Mouse (Mus musculus) layer of hippocampus, adult 2 months (tissue): Measurements from ENCODE around the gene 0610040J01Rik. TPM values are rescaled to one million over a fixed set of nuclear protein-coding genes. Genes with fewer than 3 reads are reported as not detected.
A peak's percentile ranks its signal among the peaks of the same experiment; 100 is the strongest.

Experiments used
- DNase-seq, 2 experiments: peaks; one replicate each; pipeline ENCODE4 v3.0.0; 2022; ENCODE audit warnings: low spot score in 2 of 2
- H3K27ac ChIP-seq: fragments of 200-600 bp; 2 replicates; pipeline ENCODE4 v1.8.1; 2022
- H3K4me3 ChIP-seq: fragments of 200-600 bp; 2 replicates; pipeline ENCODE4 v1.8.1; 2022; ENCODE audit warnings: mild to moderate bottlenecking
- CTCF ChIP-seq: fragments of 200-600 bp; conservative IDR thresholded peaks from 2 replicates; pipeline ENCODE4 v1.8.1; 2022; ENCODE audit warnings: antibody characterized with exemption, mild to moderate bottlenecking, moderate library complexity
- long read RNA-seq, 2 experiments: library from polyadenylated mRNA; stranded (forward); transcript quantifications; one replicate each; pipeline ENCODE4 v2.0.0; 2021; ENCODE audit warnings: borderline mapping rate in 2 of 2
- total RNA-seq, 2 experiments: library from RNA; stranded (reverse); gene quantifications; 2 replicates each; pipeline ENCODE4 v1.2.3; 2021

0610040J01Rik gene
- 1 to 10 TPM; 2.9 to 4.0 TPM for total RNA-seq
- long read RNA-seq, experiment 1, partial matches to known transcripts: 0 of 5 reads
- long read RNA-seq, experiment 1, other reads (novel, unspliced or antisense): 1 of 5 reads
- long read RNA-seq, experiment 2, transcript 0610040J01Rik-201 (4 exons, 2,008 nt): major isoform, 6 of 7 reads
- long read RNA-seq, experiment 2, partial matches to known transcripts: 0 of 7 reads
- long read RNA-seq, experiment 2, other reads (novel, unspliced or antisense): 1 of 7 reads

DNA sequence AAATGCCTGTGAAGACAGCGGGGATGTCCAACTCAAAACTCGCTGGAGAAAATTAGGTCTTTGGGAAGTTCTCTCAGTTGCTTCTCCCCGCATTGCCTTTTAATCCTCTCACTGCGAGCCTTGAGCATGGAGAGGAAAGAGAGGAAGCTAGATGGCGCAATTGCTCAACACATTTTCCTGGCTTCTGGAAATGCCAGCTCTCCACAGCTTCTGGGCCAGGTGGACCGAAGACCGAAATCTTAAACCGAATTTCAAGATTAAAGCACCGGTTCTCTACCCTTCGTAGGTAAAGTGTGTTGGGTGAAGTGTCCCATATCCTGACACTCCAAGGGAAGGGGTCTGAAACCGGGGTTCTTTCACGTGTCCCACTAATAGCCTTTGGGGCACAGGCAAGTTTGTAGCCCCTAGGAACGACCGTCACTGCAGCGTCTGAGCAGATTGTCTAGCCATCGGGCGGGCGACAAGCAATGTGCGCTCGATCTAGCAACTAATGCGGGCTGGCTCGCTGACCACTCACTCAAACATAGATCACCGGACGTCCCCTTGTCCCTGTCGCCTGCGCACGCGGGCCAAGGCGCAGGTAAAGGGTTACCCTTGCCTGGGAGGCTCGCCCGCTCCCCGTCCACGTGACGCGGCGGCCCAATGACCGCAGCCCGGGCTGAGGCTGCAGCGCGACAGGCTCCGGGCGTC, at the start of gene 0610040J01Rik:
Gene 0610040J01Rik, plus strand, starts transcription at position 545 of the 690 bp plus-strand sequence.
- peak; percentile 62 to 74 for DNase-seq
- TF ChIP-seq CTCF: peak; percentile 87
- H3K4me3 ChIP-seq: peak within 1 kb of the TSS; percentile 70
- H3K27ac ChIP-seq: peak within 1 kb of the TSS; percentile 33; the same call in 1 of the 2 replicates

DNA sequence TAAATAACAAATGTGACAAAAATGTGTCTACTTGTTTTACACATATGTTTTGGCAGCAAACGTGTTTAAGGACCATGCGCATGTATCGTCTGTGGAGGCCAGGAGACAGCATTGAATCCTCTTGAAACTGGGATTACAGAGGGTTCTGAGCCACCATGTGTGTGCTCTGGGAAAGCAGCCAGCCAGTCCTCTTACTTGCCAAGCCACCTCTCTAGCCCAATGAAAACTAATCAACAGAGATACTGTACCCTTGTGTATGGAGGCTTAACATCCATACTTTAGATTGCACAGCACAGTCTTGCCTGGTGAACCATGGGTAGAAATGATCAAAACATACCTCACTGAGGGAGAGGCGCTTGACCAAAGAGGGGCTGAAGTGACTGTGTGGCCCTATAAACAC, 46.3 kb upstream of the 0610040J01Rik start:
- DNase-seq: peak; percentile 11 to 23
- H3K4me3 ChIP-seq: no peak overlapping the region
- no peak for TF ChIP-seq CTCF
- no peak overlapping the region for H3K27ac ChIP-seq

DNA sequence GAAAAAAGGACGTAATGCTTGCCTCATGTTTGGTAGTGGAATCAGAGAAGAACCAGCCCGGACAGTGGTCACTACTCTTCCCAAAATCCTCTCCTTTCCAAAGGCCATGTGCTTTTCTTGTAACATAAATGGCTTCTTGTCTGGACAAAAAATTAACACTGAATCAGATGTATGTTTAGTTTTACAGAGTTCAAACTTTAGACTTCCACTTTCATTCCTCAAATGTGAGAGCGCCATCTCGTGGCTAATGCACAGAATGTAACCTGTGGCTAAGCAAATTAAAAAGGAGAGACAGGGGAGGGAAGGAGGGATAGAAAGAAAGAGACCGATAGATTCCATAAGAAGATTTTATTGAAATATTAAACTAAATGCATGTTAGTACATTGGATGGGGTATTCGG, 45.4 kb upstream of the 0610040J01Rik start:
- H3K4me3 ChIP-seq: peak overlapping the region; percentile 49
- peak; percentile 56 to 74 for DNase-seq
- peak; percentile 94 for TF ChIP-seq CTCF
- no peak overlapping the region for H3K27ac ChIP-seq

DNA sequence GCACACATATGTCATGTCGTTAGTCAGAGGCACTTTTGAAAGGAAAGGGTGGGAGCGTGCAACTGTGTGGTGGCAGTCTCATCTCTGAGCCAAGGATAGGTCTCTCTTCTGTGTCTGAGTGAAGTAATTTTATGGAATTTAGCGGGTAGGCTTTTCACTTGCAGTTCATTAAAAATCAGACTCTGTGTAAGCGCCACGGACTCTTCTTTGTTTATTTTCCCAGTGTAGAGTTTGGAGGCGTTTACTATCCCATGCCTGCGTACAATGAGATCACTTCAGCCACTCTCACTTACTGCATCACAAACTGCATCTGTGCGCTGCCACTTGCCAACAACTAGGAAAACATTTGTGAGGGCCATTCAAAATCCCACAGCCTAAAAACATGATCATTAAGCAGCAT, 44.7 kb upstream of the 0610040J01Rik start:
- TF ChIP-seq CTCF: no peak
- H3K4me3 ChIP-seq: peak overlapping the region; percentile 49
- H3K27ac ChIP-seq: peak overlapping the region; percentile 16; the same call in 1 of the 2 replicates
- peak; percentile 17 to 43 for DNase-seq

DNA sequence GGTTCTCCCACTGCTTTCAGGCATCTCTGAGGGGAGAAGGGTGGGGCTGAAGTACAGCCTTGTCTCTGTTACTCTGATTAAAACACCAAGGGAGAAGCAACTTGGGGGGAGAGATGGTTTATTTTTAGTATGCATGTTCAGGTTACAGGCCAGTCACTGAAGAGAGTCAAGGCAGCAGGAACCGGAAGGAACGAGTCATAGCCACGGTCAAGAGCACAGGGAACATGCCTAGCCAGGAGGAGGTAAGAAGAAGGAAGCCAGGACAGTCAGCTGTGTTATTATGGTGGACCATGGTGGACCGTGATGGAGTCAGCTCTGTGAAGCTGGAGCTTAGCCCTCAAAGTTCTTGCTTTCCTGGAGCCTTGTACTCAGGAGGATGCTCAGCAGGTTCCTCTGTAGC, 43.9 kb upstream of the 0610040J01Rik start:
- no peak for TF ChIP-seq CTCF

DNA sequence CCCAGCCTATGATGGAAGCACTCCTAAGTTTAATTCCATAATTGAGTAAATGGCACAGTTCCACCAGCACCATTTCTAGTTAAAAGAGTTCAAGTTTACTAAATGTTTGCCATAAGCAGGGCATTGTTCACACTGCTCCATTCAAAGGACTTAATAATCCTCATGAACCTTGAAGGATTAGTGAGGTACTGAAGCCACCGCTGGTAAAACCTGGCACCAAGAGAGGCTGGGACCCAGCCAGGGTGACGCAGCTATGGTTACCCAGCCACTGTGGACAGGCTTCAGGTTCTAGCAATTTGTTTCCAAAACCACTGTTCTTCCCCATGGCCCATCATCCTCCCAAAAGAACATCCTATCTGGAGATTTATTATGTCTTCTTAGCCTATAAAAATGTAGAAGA, 39.2 kb upstream of the 0610040J01Rik start:
- no peak for TF ChIP-seq CTCF
- no peak for DNase-seq
- Histone ChIP-seq H3K4me3 (no peak overlapping the region), H3K27ac (no peak overlapping the region)

More for the DNA sequence above, 43.9 kb upstream of the 0610040J01Rik start:
- H3K4me3 ChIP-seq: no peak overlapping the region
- DNase-seq: no peak
- H3K27ac ChIP-seq: no peak overlapping the region; the same call in 1 of the 2 replicates

DNA sequence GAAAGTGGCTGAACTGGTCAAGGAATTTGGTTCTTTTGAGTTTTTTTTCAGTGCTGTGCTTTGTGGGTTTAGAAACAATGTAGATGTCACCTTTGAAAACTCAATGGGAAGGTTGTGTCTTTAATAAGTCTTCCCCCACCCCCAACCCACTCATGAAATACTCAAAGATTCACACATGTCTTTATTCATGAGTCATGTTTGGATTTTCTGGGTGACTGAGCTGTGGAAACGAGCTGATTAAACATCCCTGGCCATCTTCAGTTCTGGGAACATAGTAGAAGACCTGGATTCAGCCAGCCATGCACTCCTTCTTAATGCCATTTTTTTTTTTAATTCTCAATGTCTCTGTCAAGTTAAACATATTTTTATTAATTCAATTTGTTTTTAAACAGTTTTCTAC, 38.6 kb upstream of the 0610040J01Rik start:
- no peak for DNase-seq
- Histone ChIP-seq H3K27ac (no peak overlapping the region), H3K4me3 (no peak overlapping the region)
- TF ChIP-seq CTCF: no peak

DNA sequence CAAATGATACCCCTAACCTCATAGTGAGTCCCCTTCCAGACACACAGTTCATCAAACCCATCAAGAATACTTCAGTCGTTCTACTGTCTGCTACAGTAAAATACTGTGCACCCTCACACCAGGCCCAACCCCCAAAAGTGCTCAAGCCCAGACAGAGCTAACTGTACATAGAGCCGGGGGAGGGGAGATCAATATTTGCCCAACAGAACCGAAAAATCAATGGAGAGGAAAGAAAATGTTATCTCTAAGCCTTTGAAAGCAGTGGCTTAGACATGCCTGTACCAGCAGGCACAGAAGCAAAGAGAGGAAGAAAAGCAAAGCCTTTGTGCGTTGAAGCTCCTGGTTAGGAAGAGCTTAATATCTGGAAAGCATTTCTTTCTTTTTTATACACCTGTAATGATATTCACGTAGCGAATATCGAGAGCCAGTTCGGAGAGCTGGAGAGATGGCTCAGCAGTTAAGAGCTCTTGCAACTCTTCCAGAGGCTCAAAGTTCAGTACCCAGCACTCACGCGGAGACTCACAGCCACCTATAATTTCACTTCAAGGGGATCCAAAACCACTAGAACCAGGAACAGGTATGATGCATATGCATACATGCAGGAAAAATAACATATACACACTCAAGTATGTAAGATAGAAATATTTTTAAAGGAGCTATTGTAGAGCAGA, 23.9 kb upstream of the 0610040J01Rik start:
- Histone ChIP-seq H3K27ac (no peak overlapping the region), H3K4me3 (no peak overlapping the region)
- no peak for DNase-seq
- no peak for TF ChIP-seq CTCF

DNA sequence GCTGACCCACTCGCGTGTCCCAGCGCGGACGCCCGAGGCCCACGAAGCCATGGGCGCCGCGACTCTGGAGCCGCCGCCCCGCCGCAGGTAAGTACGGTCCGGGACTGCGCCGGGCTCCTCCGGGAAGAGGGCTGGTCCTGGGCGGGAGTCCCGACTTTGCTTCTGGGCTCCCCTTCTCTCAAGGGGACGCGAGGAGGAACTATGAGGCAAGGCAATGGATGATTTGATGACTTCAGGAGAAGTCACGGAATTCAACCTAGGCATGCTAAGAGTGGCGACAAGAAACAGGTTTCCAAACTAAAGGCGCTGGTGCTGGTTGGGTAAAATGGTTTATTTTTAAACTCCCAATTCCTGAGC, 324 bp downstream of the 0610040J01Rik start:
- no peak for TF ChIP-seq CTCF
- DNase-seq: no peak
- Histone ChIP-seq H3K4me3 (peak overlapping the region; percentile 70), H3K27ac (peak overlapping the region; percentile 33; the same call in 1 of the 2 replicates)

DNA sequence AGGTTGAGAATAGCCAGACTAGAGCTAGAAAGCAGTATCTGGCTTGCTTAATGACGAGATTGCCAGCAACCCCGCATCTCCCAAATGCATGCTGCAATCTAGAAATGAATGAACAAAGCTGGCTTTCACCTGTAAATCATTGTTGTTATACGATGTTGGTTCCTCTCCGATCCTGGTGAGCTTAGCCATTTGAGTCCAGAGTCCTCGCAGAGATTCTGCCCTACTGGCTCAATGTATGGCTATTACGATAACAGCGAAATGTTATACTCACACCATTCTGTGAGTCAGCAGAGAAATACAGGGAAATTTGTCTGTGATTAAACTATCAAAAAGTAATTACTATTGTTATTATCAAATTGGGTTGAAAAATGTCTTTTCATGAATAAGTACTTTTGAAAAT, 4.5 kb downstream of the 0610040J01Rik start:
- DNase-seq: no peak
- TF ChIP-seq CTCF: no peak
- Histone ChIP-seq H3K27ac (no peak overlapping the region), H3K4me3 (no peak overlapping the region)

DNA sequence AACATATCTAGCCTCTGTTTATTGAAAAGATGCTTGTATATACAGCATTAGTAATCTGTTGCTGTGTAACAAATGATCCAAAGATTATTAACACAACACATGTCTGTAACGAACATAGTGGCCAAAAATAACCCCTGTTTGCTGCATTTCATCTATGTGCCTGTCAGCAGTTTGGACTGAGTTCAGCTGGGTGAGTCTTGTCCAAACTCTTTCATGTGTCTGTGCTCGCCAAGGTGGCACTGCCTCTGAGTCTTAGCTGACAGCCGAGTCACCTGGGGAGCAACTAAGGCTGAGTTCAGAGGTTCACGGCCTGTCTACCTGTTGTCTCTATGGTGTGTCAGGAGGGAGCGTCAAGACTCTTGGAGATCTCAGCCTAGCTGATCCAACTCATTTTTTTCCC, 5.1 kb downstream of the 0610040J01Rik start:
- no peak overlapping the region for H3K27ac ChIP-seq
- no peak for TF ChIP-seq CTCF
- DNase-seq: no peak

DNA sequence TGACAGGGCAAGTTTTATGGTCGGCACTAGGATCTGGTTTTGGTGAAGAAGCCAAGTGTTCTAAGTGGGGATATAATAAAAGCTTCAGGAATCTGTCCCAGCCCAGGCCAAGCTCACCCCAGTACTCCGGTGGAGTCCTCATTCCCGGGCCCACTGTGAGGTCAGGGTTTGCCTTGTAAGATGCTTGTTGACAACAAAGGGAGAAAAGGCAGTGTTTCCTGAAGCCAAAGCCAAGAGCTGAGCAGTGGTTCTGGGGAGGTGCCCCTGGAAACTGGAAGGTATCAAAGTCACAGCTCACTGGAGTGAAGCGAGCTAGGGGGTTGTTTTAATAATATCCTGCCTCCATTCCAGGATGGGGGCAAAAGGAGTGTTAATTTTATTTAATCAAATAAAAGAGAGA, 6.8 kb downstream of the 0610040J01Rik start:
- Histone ChIP-seq H3K27ac (no peak overlapping the region), H3K4me3 (no peak overlapping the region)
- no peak for DNase-seq
- no peak for TF ChIP-seq CTCF

More for the DNA sequence above, 5.1 kb downstream of the 0610040J01Rik start:
- H3K4me3 ChIP-seq: no peak overlapping the region

DNA sequence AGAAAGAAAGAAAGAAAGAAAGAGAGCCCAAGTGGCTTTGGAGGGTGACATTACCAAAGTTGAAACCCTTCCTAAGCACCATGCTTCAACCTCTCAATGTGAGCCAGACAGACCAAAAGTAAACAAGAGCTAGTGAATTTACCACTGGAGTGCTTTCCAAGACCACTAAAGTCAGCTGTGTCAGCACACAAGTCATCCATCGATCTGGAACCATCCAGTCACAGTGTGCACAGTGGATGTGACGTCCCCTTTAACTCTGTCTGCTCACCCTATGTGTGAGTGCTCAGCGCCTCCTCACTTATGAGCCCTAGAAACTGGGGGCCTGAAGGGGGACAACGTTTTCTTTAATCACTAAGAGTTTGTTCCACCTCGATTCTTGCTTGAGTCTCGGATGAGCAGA, 7.4 kb downstream of the 0610040J01Rik start:
- TF ChIP-seq CTCF: no peak
- DNase-seq: no peak
- Histone ChIP-seq H3K4me3 (no peak overlapping the region), H3K27ac (no peak overlapping the region)

DNA sequence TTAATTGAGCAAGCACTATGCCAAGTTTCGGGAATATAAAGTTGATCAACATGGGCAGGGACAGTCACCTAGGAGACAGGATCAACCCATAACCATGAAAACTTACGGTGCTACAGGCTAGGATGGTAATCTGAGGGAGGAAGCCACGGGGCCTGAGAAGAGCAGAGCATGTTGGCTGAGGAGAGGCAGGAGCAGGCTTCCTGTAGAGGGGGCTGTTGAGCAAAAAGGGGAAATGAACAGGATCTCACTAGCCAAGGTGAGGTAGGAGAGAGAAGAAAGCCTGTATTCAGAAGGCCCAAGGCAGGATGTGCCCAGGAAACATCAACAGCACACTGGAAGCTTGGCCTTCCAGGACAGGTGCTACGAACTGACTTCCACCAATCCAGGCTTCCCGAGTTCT, 9.0 kb downstream of the 0610040J01Rik start:
- DNase-seq: no peak
- TF ChIP-seq CTCF: peak; percentile 53
- no peak overlapping the region for H3K27ac ChIP-seq
- H3K4me3 ChIP-seq: no peak overlapping the region
